Mouse (Mus musculus) gastrocnemius, postnatal 14 days (tissue): Measurements from ENCODE around the gene Ndufa8. TPM values are rescaled to one million over a fixed set of nuclear protein-coding genes. Genes with fewer than 3 reads are reported as not detected.

Experiments used
- DNase-seq: peaks from one replicate; pipeline ENCODE4 v3.0.0; 2021; ENCODE audit warnings: mixed read lengths
- intact Hi-C: fragments of 180-260 bp; cut with DNase I; formaldehyde crosslinking; loops from one replicate; pipeline ENCODE4 v1.15.1; 2025; ENCODE audit warnings: low total_unique reads
- total RNA-seq, 2 experiments: library from RNA; stranded (reverse); gene quantifications; 2 replicates each; pipeline ENCODE4 v1.2.3; 2021

Gene Ndufa8
- total RNA-seq, 2 experiments from 2014 or later = 328 to 375 TPM

DNA sequence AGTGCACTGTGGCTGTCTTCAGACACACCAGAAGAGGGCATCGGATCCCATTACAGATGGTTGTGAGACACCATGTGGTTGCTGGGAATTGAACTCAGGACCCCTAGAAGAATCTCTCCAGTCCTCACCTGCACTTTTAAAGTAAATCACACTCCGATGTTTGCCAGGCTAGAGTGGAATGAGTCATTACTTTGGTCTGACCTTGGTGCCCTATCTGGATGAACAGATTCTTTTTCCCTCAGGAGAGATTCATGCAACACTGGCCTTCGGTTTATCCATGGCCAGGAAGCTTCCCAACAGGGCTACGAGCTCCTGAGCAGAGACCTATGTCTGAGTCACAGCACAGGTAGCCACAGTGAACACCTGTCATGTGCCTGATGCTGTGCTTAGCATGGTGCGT lies 50.8 kb downstream of the Ndufa8 start:
- intact Hi-C loops = no loop called here
- DNase-seq = no peak

DNA sequence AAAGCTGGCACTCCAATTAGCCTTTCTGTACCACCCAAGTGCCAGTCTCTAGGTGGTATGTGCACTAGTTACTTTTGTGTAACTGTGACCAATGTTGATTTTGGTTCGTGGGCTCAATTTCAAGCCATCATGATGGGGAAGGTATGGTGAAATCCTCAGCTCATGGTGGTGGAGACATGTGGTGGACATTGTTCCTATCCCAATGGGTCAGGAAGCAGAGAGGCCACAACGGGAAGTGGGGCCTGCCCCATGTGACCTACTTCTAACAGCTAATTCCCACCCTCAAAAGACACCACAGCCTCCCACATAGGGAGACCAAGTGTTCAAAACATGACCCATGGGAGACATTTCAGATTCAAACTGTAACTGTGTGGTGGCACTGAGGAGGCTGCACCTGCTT lies 52.5 kb downstream of the Ndufa8 start:
- DNase-seq = no peak
- intact Hi-C loops = no loop called here

DNA sequence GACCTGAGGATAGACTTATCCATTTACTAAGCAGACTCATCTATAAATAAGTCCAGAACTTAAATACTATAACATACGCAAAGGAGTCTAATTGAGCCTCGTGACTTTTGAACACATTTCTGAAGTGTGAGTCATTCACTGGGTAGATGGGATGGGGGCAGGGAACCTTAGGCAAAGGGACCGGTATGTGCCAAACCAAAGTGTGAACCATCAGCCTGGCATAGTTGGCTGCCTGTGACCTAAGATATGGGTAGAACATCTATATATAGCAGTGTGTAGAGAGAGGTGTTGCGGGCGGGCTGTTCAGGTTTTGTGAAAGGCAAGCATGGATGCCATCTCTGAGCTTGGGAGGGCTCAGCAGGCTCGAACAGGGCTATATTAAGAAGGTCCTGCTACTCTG lies 54.9 kb downstream of the Ndufa8 start:
- no peak for DNase-seq
- intact Hi-C loops = no loop called here

DNA sequence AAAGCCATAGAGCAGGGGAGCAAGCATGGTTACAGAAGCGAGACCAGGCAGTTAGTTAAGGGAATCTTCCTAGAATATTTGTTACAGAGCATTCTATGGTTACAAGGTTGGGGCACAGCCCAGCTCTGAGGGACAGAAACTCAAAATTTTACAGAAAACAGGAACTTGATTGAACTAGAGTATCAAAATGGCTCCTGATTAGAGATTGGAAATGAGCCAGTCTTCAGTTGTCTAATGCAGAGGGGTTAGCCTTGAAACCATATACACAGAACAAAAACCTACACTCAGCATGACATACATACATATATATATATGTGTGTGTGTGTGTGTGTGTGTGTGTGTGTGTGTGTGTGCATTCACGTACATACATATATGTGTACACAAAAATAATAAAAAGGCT lies 55.7 kb downstream of the Ndufa8 start:
- intact Hi-C loops = no loop called here

DNA sequence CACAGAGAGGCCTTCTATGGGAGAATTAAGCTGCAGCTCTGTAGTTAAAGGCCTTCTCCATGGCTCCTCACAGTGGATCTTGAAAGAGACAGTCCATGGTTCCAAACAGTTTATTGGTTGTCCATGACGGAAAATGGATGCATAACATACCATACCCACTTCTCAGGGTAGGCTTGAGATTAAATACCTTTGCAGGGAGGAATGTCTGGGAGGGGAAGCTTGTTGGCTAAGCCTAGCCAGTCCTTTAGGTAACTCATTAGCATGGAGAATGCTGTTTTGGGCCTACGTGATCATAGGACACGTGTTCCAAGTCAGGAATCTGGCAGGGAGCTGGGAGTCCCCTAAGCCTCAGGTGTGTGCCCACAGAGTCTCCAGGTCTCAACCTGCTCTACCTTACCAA lies 56.9 kb downstream of the Ndufa8 start:
- intact Hi-C loops = no loop called here
- DNase-seq = no peak

More for the DNA sequence above, 55.7 kb downstream of the Ndufa8 start:
- no peak for DNase-seq

Other genes starting within 250 kb of the Ndufa8 start
- gene Ttll11, start 69.5 kb downstream of the Ndufa8 start, total RNA-seq = 1 to 10 TPM; 2.5 to 2.9 TPM
- not detected for gene Morn5, start 52 bp upstream of the Ndufa8 start, total RNA-seq
- 1 to 10 TPM; 3.6 to 4.5 TPM for gene Lhx6, start 56.0 kb upstream of the Ndufa8 start, total RNA-seq
- gene Mrrf, start 87.0 kb upstream of the Ndufa8 start, total RNA-seq = 10 to 100 TPM; 14.8 to 18.7 TPM
- gene Rbm18, start 87.4 kb upstream of the Ndufa8 start, total RNA-seq = 10 to 100 TPM; 29.6 to 30.9 TPM
- 1 to 10 TPM; 3.9 to 5.4 TPM for gene Ptgs1, start 181.0 kb upstream of the Ndufa8 start, total RNA-seq